9 mouse cellular contexts compared by ENCODE assay signal in genomic region chr12:103492767-103493166, GRCm38 (mm10). TPM values are rescaled to one million over a fixed set of nuclear protein-coding genes. Genes with fewer than 3 reads are reported as not detected.
DNase-seq lines count a peak whose midpoint lies in the region; ATAC-seq lines count a peak whose summit lies in the region.
"Had no signal": no experiment of that assay in that cellular context is flagged by ENCODE, and none has a peak within 500 bp of the region (broad histone marks: within the 10 kb centered on the region; RNA-seq: fewer than 3 reads in every experiment).

No protein-coding gene starts in this region.

- intact Hi-C loops in left cerebral cortex, postnatal 10 days (cut with DNase I) = loop anchor here (1.0 kb wide), 1 partner anchor 66 kb away; no protein-coding TSS in a partner anchor

- H3K4me2 ChIP-seq in neural tube, embryonic 15.5 days = no peak overlapping the region
- H3K4me2 ChIP-seq in midbrain, embryonic 16.5 days (ENCODE audit: low read length) = no peak overlapping the region
- H3K4me2 ChIP-seq: embryonic facial prominence, embryonic 12.5 days had no signal

- no peak overlapping the region for H3K4me3 ChIP-seq in neural tube, embryonic 15.5 days (replicated peaks)
- no peak overlapping the region for H3K4me3 ChIP-seq in midbrain, embryonic 16.5 days (ENCODE audit: low read depth, low read length)
- H3K4me3 ChIP-seq: embryonic facial prominence, embryonic 12.5 days had no signal

- no peak overlapping the region for H3K9ac ChIP-seq in neural tube, embryonic 15.5 days (replicated peaks)
- H3K9ac ChIP-seq in midbrain, embryonic 16.5 days (ENCODE audit: low read depth, low read length) = no peak overlapping the region
- H3K9ac ChIP-seq: embryonic facial prominence, embryonic 12.5 days had no signal

- H3K9me3 ChIP-seq in neural tube, embryonic 15.5 days (replicated peaks) = no peaks in the 10 kb centered on the region
- H3K9me3 ChIP-seq in midbrain, embryonic 16.5 days (replicated peaks; ENCODE audit: control insufficient read depth, low read length, poor library complexity, severe bottlenecking) = no peaks in the 10 kb centered on the region
- H3K9me3 ChIP-seq: embryonic facial prominence, embryonic 12.5 days had no signal

- H3K36me3 ChIP-seq in neural tube, embryonic 15.5 days = no peaks in the 10 kb centered on the region
- no peaks in the 10 kb centered on the region for H3K36me3 ChIP-seq in midbrain, embryonic 16.5 days (ENCODE audit: control insufficient read depth, insufficient read depth, low read length)
- H3K36me3 ChIP-seq: embryonic facial prominence, embryonic 12.5 days had no signal

- ATAC-seq in neural tube, embryonic 15.5 days (ENCODE audit: low FRiP score) = no peak
- ATAC-seq in inflammation-experienced regulatory T-cells, adult 6 months = peak; percentile 72
- ATAC-seq in midbrain, embryonic 16.5 days = 0 out of 2 replicates have a peak, but pooled peaks have one; percentile 45

- 48% methylated on average over 5 of the region's 5 CpGs for WGBS in neural tube, embryonic 15.5 days
- WGBS in midbrain, embryonic 16.5 days = 38% methylated on average over 5 of the region's 5 CpGs

- H3K27ac ChIP-seq in neural tube, embryonic 15.5 days (replicated peaks) = no peak overlapping the region
- H3K27ac ChIP-seq in midbrain, embryonic 16.5 days (ENCODE audit: low read length) = no peak overlapping the region
- H3K27ac ChIP-seq: embryonic facial prominence, embryonic 12.5 days had no signal

- peak; percentile 59 for DNase-seq in neural tube, embryonic 10.5 days (ENCODE audit: extremely low spot score, low spot score)
- peak; percentile 71 for DNase-seq in c-Kit-positive CD71-positive TER-119-positive erythroid progenitor cells, embryonic 14.5 days (ENCODE audit: low spot score)
- DNase-seq in forelimb bud, embryonic 11.5 days (ENCODE audit: low read depth, low spot score) = peak; percentile 78
- DNase-seq in left cerebral cortex, postnatal 10 days (ENCODE audit: extremely low spot score in 1 of 2, low spot score in 2 of 2) = peak; percentile 53 to 75
- peak; percentile 50 for DNase-seq in testis, postnatal 14 days (ENCODE audit: low spot score)

- no peaks in the 10 kb centered on the region for H3K27me3 ChIP-seq in neural tube, embryonic 15.5 days (replicated peaks)
- no peaks in the 10 kb centered on the region for H3K27me3 ChIP-seq in midbrain, embryonic 16.5 days (ENCODE audit: control insufficient read depth, insufficient read depth, low read depth, low read length)
- H3K27me3 ChIP-seq: embryonic facial prominence, embryonic 12.5 days had no signal

- H3K4me1 ChIP-seq in neural tube, embryonic 15.5 days = no peaks in the 10 kb centered on the region
- H3K4me1 ChIP-seq in midbrain, embryonic 16.5 days (ENCODE audit: control insufficient read depth, insufficient read depth, low read length) = no peaks in the 10 kb centered on the region
- H3K4me1 ChIP-seq: embryonic facial prominence, embryonic 12.5 days had no signal

RNA-seq across cellular contexts. Expression of gene Ifi27l2b, which starts 35.7 kb away (rescaled TPM):
- 0.88 TPM in 1 of 2 replicates, not detected in the other for polyA plus RNA-seq in neural tube, embryonic 15.5 days (2015; fragmentation: Nextera tagmentation; extraction: Ambion mirVana)
- polyA plus RNA-seq in inflammation-experienced regulatory T-cells, adult 6 months (2017; shearing (Covaris generic)) = not detected
- not detected for total RNA-seq in left cerebral cortex, postnatal 10 days (2021)
- polyA plus RNA-seq in midbrain, embryonic 16.5 days (2015; fragmentation: Nextera tagmentation; extraction: Ambion mirVana) = not detected in 2 replicates
- polyA plus RNA-seq: embryonic facial prominence, embryonic 12.5 days had no signal

RNA-seq across cellular contexts. Expression of gene Ppp4r4, which starts 39.3 kb away (rescaled TPM):
- 2.8 and 3.2 TPM in 2 replicates for polyA plus RNA-seq in neural tube, embryonic 15.5 days (2015; fragmentation: Nextera tagmentation; extraction: Ambion mirVana)
- under 1 TPM in 1 of 3 experiments, not detected in 2; 0.28 TPM for polyA plus RNA-seq in inflammation-experienced regulatory T-cells, adult 6 months (2017; shearing (Covaris generic))
- 10 to 100 TPM in 1 of 2 experiments, 1 to 10 TPM in 1; 9.6 to 11.3 TPM for total RNA-seq in left cerebral cortex, postnatal 10 days (2021)
- polyA plus RNA-seq in midbrain, embryonic 16.5 days (2015; fragmentation: Nextera tagmentation; extraction: Ambion mirVana) = 2.8 and 3.6 TPM in 2 replicates

RNA-seq across cellular contexts. Expression of gene Ifi27l2a, which starts 49.3 kb away (rescaled TPM):
- 7.5 and 16.4 TPM in 2 replicates for polyA plus RNA-seq in neural tube, embryonic 15.5 days (2015; fragmentation: Nextera tagmentation; extraction: Ambion mirVana)
- polyA plus RNA-seq in inflammation-experienced regulatory T-cells, adult 6 months (2017; shearing (Covaris generic)) = 1,000 to 10,000 TPM in 1 of 3 experiments, 100 to 1,000 TPM in 2; 960 to 1,720 (median 961) TPM
- total RNA-seq in left cerebral cortex, postnatal 10 days (2021) = 1 to 10 TPM; 3.3 to 5.4 TPM
- polyA plus RNA-seq in midbrain, embryonic 16.5 days (2015; fragmentation: Nextera tagmentation; extraction: Ambion mirVana) = 1.6 and 2.3 TPM in 2 replicates

RNA-seq across cellular contexts. Expression of gene Ifi27, which starts 58.8 kb away (rescaled TPM):
- polyA plus RNA-seq in neural tube, embryonic 15.5 days (2015; fragmentation: Nextera tagmentation; extraction: Ambion mirVana) = 14.6 and 30.5 TPM in 2 replicates
- polyA plus RNA-seq in inflammation-experienced regulatory T-cells, adult 6 months (2017; shearing (Covaris generic)) = 100 to 1,000 TPM; 291 to 440 (median 388) TPM
- total RNA-seq in left cerebral cortex, postnatal 10 days (2021) = 10 to 100 TPM; 27.9 to 31.4 TPM
- polyA plus RNA-seq in midbrain, embryonic 16.5 days (2015; fragmentation: Nextera tagmentation; extraction: Ambion mirVana) = 10.0 and 12.3 TPM in 2 replicates

Comparison
In these comparisons a context has a peak if more than half of its experiments do, and no peak if none do; other contexts are left out.
1. RNA of gene Ifi27l2a, which starts 49.3 kb away (polyA plus RNA-seq): 960 to 1,720 TPM in inflammation-experienced regulatory T-cells, adult 6 months; 7.5 to 16.4 TPM in neural tube, embryonic 15.5 days and 1.6 to 2.3 TPM in midbrain, embryonic 16.5 days; every median in the first group is over 10 times any median in the second.
2. Peak in every context shown above with its lines, with median percentiles within 50 percentile points of each other: DNase-seq.